Mouse (Mus musculus): ENCODE results near the gene Slc27a5.

The Slc27a5 gene

GRCm38 (mm10) chr7:12998053-12998452, at the start of gene Slc27a5:
Slc27a5 (minus strand) TSS chr7:12998192.
- no peak for DNase-seq (ENCODE audit: extremely low read depth, insufficient read length, low spot score)

- DNase-seq (ENCODE audit: extremely low read depth, insufficient read length, low spot score), result no peak
These were observed 48.1 kb upstream of the Slc27a5 start for GRCm38 (mm10) chr7:13046084-13046483.

GRCm38 (mm10) chr7:13044254-13044625, 46.2 kb upstream of the Slc27a5 start:
- no peak for DNase-seq (ENCODE audit: extremely low read depth, insufficient read length, low spot score)

- DNase-seq (ENCODE audit: extremely low read depth, insufficient read length, low spot score), result no peak
These were observed 45.7 kb upstream of the Slc27a5 start for GRCm38 (mm10) chr7:13043445-13044253.

GRCm38 (mm10) chr7:13043120-13043444, 45.1 kb upstream of the Slc27a5 start:
- no peak for DNase-seq (ENCODE audit: extremely low read depth, insufficient read length, low spot score)

DNA sequence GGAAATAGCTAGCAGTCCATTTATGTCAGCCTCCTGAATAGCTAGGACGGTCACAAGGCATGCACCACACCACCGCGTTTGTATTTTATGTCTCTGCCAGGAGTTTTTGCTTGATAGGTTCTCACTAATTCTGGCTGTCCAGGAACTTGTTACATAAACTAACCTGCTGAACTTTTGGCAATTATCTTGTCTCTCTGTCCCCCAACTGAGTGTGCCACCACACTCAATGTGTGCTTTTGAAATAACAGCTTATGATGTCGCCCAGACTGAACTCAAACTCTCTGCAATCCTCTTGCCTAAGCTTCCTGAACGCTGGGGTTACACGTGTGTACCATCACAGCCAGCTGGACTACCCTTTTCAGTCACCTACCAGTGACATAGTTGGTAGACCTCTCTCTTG, 44.5 kb upstream of the Slc27a5 start:
- no peak for DNase-seq (ENCODE audit: extremely low read depth, insufficient read length, low spot score)

DNA sequence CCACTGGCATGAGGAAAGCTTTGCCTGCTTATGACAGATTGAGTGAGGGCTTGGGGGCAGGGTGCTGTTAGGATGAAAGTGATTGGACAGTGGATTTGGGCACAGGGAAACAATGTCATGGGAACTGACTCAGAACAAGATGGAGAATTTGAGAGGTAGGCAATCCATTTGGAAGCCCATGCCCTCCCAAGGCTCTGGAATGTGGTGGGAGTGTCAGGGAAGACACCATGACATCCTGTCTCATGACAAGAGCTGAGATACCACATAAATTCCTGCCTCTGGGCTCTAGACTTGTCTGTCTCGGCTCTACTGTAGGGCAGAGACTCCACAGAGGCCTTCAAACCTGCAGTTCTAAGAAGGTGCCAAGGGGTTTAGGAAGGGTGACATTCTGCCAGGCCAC, 43.3 kb upstream of the Slc27a5 start:
- DNase-seq (ENCODE audit: extremely low read depth, insufficient read length, low spot score), result no peak

DNA sequence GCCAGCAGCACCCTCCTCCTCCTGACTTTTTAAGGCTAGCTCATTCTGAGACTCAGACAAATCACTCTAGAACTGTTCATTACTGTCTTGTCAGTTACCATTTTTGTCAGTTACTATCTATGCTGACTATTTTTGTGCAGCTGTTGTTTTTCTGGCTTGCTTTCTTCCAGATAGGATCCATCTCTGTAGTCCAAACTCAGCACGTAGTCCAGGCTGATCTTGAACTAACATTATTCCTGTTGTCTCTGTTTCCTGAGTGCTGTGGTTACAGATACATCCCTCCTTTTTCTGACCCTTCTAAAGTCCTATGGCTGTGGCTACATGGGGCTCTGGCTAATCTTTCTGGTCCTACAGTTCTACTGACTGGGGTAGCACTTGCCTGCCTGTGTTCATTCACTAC, 41.2 kb upstream of the Slc27a5 start:
- DNase-seq (ENCODE audit: extremely low read depth, insufficient read length, low spot score), result no peak

DNA sequence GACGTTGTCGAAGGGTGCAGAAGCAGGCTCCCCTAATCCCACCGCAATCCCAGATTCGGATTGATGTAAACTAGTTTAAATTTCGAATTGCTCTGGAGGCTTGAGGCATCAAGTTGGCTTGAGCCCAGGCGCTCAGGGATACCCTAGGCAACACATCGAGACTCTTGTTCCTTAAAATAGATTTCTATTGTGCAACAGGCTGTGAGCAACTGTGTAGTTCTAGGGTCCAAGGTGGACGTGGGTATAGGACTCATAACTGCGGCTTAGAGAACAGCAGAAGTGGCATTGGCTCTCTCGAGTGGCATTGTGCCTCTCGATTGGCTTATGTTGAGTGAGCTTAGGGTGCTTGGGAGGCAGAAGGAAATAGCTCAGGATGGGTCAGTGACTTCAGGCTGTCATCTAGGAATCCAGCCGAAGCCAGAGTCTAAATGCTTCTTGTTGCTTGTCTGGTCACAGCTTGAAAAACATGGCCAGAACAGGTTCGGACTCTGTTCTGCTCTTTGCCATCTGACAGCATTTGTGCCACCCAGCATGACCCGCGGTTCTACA, 40.7 kb upstream of the Slc27a5 start:
- DNase-seq (ENCODE audit: extremely low read depth, insufficient read length, low spot score), result peak; percentile 39

DNA sequence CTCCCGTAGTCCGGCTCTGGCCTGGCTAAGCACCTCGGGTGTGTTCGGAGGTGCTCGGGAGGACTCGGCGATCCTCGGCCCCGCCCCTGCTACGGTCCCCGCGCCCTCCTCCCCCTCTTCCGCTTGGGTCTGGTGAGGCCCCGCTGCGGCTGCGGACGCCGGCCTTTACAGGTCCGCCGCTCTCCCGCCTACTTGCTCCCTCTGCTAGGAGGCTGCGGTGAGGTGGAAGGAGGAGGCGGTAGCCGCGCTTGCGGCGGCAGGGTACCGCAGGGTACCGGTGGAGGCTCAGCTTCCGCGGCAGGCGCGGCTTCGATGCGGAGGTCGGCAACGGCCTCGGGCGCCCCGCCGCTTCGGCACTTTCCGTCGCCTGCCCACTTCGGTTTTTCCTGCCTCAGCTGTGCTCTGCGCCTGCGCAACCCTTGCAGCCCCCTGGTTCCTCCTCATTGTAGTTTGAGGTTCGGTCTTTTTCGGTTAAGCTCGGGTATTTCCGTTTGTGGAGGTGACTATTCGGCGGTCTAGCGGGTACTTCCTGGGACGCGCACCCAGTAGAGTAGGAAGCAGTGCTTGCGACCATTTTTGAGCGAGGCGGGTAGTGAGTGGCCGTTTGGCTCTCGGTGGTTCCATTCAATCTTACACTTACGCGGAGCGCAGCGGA, 40.0 kb upstream of the Slc27a5 start, which contains the start of gene Ube2m:
Gene Ube2m, minus strand, starts transcription at position 375 of the 655 bp plus-strand sequence.
- peak; percentile 94 for DNase-seq (ENCODE audit: extremely low read depth, insufficient read length, low spot score)

DNA sequence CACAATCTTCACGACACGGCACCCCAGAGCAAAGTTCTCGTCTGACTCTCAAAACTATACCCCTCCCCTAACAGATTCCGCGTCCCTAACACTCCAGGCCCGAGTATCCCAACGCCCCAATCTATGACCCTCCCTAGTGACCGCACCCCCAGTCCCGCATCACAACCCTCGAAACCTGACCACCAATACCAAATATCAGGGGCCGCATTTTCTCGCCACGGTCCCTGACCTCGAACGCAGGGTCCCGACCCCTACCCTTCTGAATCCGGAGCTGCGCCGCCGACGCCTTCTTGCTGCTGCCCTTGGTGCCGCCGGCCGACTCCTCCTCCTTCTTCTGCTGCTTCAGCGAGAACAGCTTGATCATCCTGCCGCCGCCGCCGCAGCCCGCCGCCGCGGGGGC, 39.4 kb upstream of the Slc27a5 start:
- no peak for DNase-seq (ENCODE audit: extremely low read depth, insufficient read length, low spot score)

DNA sequence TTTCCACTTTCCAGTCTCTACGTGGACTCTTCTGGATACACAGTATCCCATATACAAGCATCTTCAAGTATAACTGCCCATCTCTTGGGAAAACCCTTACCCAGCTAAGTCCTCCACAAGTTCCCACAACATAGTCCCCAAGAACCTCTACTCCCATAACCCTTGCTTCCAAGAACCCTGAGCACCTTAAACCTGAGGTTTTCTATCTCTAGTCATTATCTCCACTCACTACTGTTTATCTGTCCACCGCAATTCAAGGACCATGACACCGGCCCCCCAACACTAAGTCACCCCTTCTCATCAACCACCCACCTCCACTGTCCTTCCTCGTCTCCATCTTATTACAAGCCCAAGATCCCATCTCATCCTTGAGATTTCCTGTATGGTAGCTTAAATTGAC, 38.8 kb upstream of the Slc27a5 start:
- no peak for DNase-seq (ENCODE audit: extremely low read depth, insufficient read length, low spot score)

- DNase-seq (ENCODE audit: extremely low read depth, insufficient read length, low spot score), result no peak
These were observed 37.3 kb upstream of the Slc27a5 start for GRCm38 (mm10) chr7:13035211-13035855.

DNA sequence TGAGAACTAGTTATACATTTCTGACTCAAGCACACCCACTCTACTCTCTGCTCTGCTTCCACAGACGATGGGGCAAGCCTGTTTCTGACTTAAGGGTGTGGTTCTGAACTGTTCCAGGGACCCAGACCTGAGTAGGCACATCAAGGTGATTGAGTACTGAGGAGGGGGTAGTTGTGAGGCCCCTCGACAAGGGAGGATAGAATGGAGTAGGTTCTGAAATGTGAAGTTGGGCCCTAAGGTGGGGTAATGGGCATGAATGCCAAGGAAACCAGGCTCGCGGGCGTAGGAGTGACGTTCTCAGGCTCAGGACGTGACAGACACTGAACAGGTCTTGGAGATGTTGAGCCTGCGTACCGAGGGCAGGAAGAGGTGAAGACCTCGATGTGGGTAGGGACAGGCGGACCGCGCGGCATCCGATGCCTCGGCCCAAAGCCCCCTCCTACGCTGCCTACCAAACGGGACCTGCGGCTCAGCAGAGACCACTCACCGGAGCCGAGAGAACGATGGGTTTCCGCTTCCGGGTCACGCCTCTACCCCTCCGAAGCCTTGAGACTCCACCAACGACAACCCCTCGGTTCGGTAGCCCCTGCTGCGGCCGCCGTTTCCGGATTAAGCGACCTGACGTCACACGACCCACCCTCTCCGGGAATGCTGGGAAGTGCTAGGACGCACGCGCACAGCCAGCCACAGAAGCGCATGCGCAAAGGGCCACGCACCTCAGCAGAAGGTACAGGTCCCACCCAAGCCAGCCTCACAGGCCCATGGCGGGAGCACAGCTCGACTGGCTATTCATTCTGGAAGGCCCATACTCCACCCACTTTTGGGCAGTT, 36.4 kb upstream of the Slc27a5 start, which contains the start of gene Chmp2a:
Gene Chmp2a, minus strand, starts transcription at position 660 of the 830 bp plus-strand sequence.
- peak; percentile 95 for DNase-seq (ENCODE audit: extremely low read depth, insufficient read length, low spot score)

- no peak for DNase-seq (ENCODE audit: extremely low read depth, insufficient read length, low spot score)
These were observed 35.6 kb upstream of the Slc27a5 start for GRCm38 (mm10) chr7:13033451-13034147.

- DNase-seq (ENCODE audit: extremely low read depth, insufficient read length, low spot score), result no peak
These were observed 34.5 kb upstream of the Slc27a5 start for GRCm38 (mm10) chr7:13032541-13032940.

DNA sequence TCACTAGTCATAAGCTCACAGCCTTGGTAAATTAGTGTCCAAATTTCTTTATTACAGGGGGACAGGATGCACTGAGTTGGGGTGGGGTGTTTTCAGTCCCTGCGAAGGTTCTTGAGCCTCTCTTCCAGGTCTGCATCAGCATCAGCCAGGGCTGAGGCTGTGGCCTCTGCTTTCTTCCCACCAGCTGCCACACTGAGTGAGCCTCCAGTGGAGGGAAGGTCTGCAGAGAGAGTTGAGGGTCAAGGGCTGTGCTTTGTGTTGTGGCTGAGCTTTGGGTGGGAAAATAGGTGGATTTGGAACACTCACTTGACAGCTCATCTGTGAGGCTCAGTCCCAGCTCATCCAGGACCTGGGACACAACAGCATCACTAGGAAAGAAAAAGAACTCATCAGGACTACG, 34.0 kb upstream of the Slc27a5 start:
- DNase-seq (ENCODE audit: extremely low read depth, insufficient read length, low spot score), result no peak

GRCm38 (mm10) chr7:13031069-13031468, 33.1 kb upstream of the Slc27a5 start:
- DNase-seq (ENCODE audit: extremely low read depth, insufficient read length, low spot score), result no peak

DNA sequence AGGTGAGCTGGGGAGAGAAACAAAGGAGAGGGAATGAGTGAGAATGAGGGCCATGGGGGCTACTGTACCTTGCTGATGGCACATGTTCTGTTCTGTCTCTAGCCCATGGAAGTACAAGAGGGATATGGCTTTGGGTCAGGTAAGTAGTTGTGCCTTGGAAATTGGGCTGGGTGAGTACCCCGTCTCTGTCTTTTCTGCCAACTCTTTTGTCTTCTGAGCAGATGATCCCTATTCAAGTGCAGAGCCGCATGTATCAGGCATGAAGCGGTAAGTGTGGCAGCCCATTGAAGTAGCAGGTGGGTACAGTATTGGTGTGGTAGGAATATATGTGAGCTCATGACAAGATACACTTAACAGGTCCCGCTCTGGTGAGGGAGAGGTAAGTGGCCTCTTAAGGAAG, 31.0 kb upstream of the Slc27a5 start:
- DNase-seq (ENCODE audit: extremely low read depth, insufficient read length, low spot score), result no peak

DNA sequence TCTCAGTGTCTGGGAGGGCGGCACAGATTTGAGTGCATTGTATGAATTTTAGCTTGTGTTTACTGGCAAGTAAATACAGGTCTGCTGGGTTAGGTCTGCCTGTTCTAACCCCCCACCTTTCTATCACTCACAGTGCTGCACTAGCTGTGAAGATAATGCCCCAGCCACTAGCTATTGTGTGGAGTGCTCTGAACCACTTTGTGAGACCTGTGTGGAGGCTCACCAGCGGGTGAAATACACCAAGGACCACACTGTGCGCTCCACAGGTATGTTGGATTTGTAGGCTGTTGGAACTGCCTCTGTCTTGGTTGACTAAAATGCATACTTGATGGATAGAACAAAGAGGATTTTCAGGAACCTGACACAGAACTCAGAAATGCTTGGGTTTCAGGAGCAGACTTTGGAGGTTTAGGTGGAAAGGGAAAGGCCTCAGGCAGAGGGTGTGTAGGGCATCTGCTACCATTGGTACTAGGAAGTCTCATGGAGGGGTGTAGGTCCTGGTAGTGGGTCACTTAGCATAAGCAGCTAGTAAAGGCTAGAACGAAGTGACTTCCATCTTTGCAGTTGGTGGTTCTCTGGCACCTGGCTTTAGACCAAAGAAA, 27.6 kb upstream of the Slc27a5 start:
- DNase-seq (ENCODE audit: extremely low read depth, insufficient read length, low spot score), result no peak

Data from 3134 (cell line).